Mouse (Mus musculus) liver, embryonic 14.5 days (tissue): ENCODE data around the gene Crip3. TPM values are rescaled to one million over a fixed set of nuclear protein-coding genes. Genes with fewer than 3 reads are reported as not detected.

Experiments used
- ATAC-seq: fragments of 200-750 bp; cut with Nextera tagmentation; 2 replicates; pipeline ENCODE4 v1.8.0; 2017; ENCODE audit warnings: moderate number of reproducible peaks, mild to moderate bottlenecking, moderate library complexity; ENCODE audit not compliant: insufficient read depth
- DNase-seq, 3 experiments: peaks; one replicate each; pipeline ENCODE4 v3.0.0-alpha.2; 2012 to 2013; ENCODE audit warnings: low read depth in 3 of 3, low spot score in 3 of 3
- H3K27ac ChIP-seq: fragments of 300-500 bp; sonication (generic); 2 replicates; pipeline ENCODE4 v1.5.1; 2014; ENCODE audit warnings: moderate library complexity, mild to moderate bottlenecking, control low read depth, inconsistent platforms
- H3K27me3 ChIP-seq: fragments of 300-500 bp; sonication (generic); 2 replicates; pipeline ENCODE4 v1.6.1; 2014; ENCODE audit warnings: mild to moderate bottlenecking, low read length, moderate library complexity; ENCODE audit not compliant: control insufficient read depth, insufficient read depth
- H3K36me3 ChIP-seq: fragments of 300-500 bp; sonication (generic); replicated peaks from 2 replicates; pipeline ENCODE4 v1.6.1; 2014; ENCODE audit warnings: low read depth; ENCODE audit not compliant: control insufficient read depth, insufficient read depth
- H3K4me1 ChIP-seq, 2 experiments: fragments of 200-500 bp in 1 of 2; fragments of 300-500 bp in 1 of 2; sonication (generic) in 1 of 2; replicated peaks; 2 replicates each; pipeline ENCODE4 v1.6.1; 2012 to 2014; ENCODE audit warnings: antibody characterized with exemption in 1 of 2, inconsistent platforms in 1 of 2, low read length in 1 of 2; ENCODE audit not compliant: control insufficient read depth in 2 of 2, insufficient read depth in 2 of 2
- H3K4me2 ChIP-seq: fragments of 300-500 bp; sonication (generic); 2 replicates; pipeline ENCODE4 v1.6.1; 2014; ENCODE audit warnings: low read depth, mild to moderate bottlenecking, control low read depth, moderate library complexity
- H3K4me3 ChIP-seq, 2 experiments: fragments of 200-500 bp in 1 of 2; fragments of 300-500 bp in 1 of 2; sonication (generic) in 1 of 2; 2 replicates each; pipeline ENCODE4 v1.5.1; 2012 to 2014; ENCODE audit warnings: low read depth in 2 of 2, low read length in 2 of 2, mild to moderate bottlenecking in 2 of 2, control low read depth in 1 of 2, inconsistent platforms in 1 of 2, moderate library complexity in 1 of 2; ENCODE audit not compliant: insufficient read depth in 1 of 2
- H3K9ac ChIP-seq: fragments of 300-500 bp; sonication (generic); replicated peaks from 2 replicates; pipeline ENCODE4 v1.6.1; 2014; ENCODE audit warnings: mild to moderate bottlenecking, control low read depth, moderate library complexity
- H3K9me3 ChIP-seq: fragments of 300-500 bp; sonication (generic); 2 replicates; pipeline ENCODE4 v1.6.1; 2016; ENCODE audit warnings: low read length, mixed read lengths; ENCODE audit not compliant: control insufficient read depth
- CTCF ChIP-seq: IDR thresholded peaks from 2 replicates; pipeline ENCODE4 v1.5.1; 2016; ENCODE audit warnings: antibody characterized with exemption, low read depth, control low read depth
- EP300 ChIP-seq: IDR thresholded peaks from 2 replicates; pipeline ENCODE4 v1.6.1; 2016; ENCODE audit warnings: antibody characterized with exemption, low read depth
- WGBS: fragments of 180-500 bp; shearing (Covaris S2); extraction: QIAGEN DNeasy Blood & Tissue Kit; methylation state at CpG from one replicate; pipeline ENCODE4 v1.1.7; 2014; ENCODE audit not compliant: insufficient replicate concordance; 5-methylcytosine and 5-hydroxymethylcytosine counted together
- polyA plus RNA-seq, 2 experiments: library from polyadenylated mRNA; depleted of rRNA in 1 of 2; stranded (reverse) in 1 of 2; unstranded in 1 of 2; fragments of >200 nt; fragmentation: Nextera tagmentation in 1 of 2; extraction: Ambion mirVana in 1 of 2; gene quantifications; 2 replicates each; pipeline versions ENCODE4 v1.2.1 to v1.2.3; 2012 to 2014

Gene Crip3
- polyA plus RNA-seq, 2 experiments = not detected

DNA sequence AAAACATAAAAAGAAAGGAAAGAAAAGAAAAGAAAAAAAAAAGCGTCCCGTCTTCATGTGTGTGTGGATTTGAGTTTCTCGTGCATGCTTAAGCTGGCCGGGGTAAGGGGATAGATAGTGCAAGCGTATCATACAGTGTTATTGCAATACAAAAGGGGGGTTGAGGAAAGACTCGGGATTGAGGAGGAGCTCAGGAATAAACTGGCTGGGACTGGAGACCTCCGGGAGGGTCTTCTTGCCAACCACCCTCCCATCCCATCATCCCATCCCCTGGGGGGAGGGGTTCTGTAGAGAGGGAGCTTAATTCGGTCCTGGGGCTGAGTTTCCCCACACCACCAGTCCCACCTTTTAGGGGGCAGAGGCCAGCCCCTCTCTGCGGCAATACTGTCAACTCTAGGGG, 25.8 kb downstream of the Crip3 start:
- DNase-seq = no peak
- ATAC-seq = no peak
- no peak overlapping the region for H3K4me3 ChIP-seq
- no peak for TF ChIP-seq EP300
- no peak for TF ChIP-seq CTCF
- no peaks in the 10 kb centered on the region for H3K36me3 ChIP-seq
- H3K4me2 ChIP-seq = peak overlapping the region; percentile 47; the same call in 1 of the 2 replicates
- peaks cover 0 to 5% of the 10 kb centered on the region in 2 experiments; a peak in 1 of 4 replicates for H3K4me1 ChIP-seq
- H3K27me3 ChIP-seq = peaks cover 46% of the 10 kb centered on the region
- H3K9me3 ChIP-seq = no peaks in the 10 kb centered on the region
- no peak overlapping the region for H3K9ac ChIP-seq
- 6% methylated on average over 9 of the region's 9 CpGs for WGBS
- no peak overlapping the region for H3K27ac ChIP-seq

DNA sequence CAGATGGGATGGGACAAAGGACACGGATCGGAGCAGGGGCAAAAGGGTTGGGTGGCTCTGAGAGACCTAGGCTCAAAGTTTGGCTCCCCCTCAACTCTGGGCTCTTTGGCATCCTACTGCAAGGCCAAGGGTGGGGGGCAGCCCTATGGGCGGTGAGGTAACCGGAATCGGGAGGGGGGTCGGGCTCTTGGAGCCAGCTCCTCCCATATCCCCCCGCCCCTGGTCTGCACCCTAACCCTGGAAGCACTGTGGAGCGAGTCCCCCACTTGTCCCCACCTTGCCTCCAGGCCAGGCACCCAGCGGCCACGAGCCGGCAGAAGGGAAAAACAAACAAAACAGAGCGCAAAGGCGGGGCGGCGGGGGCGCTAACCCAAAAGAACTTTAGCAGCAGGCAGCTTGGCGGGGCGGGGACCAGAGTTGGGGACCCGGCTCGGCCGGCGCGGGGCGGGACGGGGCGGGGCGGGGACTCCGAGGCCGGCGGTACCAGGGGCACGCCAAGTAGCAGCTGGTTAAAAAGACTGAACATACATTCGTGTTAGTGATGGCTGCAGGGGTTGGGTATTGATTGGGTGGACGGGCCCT, 26.5 kb downstream of the Crip3 start:
- no peak for DNase-seq
- no peak overlapping the region for H3K9ac ChIP-seq
- peaks cover 51% of the 10 kb centered on the region for H3K27me3 ChIP-seq
- no peak overlapping the region for H3K27ac ChIP-seq
- ATAC-seq = no peak
- no peaks in the 10 kb centered on the region for H3K36me3 ChIP-seq
- peaks cover 0 to 5% of the 10 kb centered on the region in 2 experiments; a peak in 1 of 4 replicates for H3K4me1 ChIP-seq
- TF ChIP-seq CTCF (no peak), EP300 (no peak)
- 2% methylated on average over 33 of the region's 33 CpGs for WGBS
- H3K4me3 ChIP-seq = peak overlapping the region in 1 of 2 experiments; percentile 14; a peak in 1 of 4 replicates
- H3K9me3 ChIP-seq = no peaks in the 10 kb centered on the region
- peak overlapping the region; percentile 47 for H3K4me2 ChIP-seq

DNA sequence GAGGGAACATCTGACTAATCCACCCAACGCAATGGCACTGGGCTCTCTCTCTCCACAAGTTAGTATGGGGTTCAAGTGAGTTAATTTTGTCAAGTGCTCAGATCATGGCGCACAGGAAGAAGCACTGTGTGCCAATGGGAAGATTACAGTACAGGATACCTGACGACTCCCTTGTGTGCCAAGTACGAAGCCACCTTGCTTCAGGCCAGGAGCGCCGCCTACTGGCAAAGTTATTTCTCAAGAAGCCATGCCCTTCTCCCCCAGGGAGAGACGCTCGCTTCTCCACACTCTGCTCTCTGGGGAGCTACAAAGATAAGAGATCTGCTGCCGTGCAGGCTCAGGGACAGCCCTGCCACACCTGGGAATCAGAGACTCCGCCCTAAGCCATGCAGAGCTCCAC, 29.1 kb downstream of the Crip3 start:
- Histone ChIP-seq H3K9ac (no peak overlapping the region), H3K27me3 (peaks cover 61% of the 10 kb centered on the region), H3K36me3 (no peaks in the 10 kb centered on the region), H3K4me2 (no peak overlapping the region), H3K4me1 (peaks cover 0 to 5% of the 10 kb centered on the region in 2 experiments; a peak in 1 of 4 replicates), H3K4me3 (no peak overlapping the region), H3K27ac (no peak overlapping the region), H3K9me3 (no peaks in the 10 kb centered on the region)
- 7% methylated on average over 10 of the region's 10 CpGs for WGBS
- ATAC-seq (no peak), DNase-seq (peak; percentile 22 to 36 (median 23))
- no peak for TF ChIP-seq EP300
- TF ChIP-seq CTCF = peak; percentile 74

DNA sequence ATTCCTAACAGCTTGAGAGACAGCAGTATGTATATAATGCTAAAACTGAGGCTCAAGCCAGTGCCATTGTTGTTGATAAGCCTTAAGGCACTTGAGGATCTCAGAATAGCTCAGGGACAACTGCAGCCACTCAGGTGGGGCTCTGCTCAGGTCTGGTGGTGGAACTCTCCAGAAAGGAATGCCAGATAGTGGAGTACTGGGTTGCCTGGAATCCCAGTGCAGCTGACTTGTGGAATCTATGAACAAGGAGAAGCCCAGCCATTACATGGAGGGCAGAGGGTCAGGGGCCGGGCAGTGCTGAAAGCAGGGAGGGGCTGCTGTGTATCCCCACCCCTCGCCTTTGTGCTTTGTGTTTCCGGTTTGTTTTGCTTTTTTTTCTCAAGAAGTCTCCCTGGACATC, 29.7 kb downstream of the Crip3 start:
- Histone ChIP-seq H3K9me3 (no peaks in the 10 kb centered on the region), H3K27ac (no peak overlapping the region), H3K4me3 (no peak overlapping the region), H3K4me2 (no peak overlapping the region), H3K27me3 (peaks cover 54% of the 10 kb centered on the region), H3K36me3 (no peaks in the 10 kb centered on the region), H3K4me1 (peaks cover 0 to 4% of the 10 kb centered on the region in 2 experiments; a peak in 1 of 4 replicates), H3K9ac (no peak overlapping the region)
- DNase-seq = no peak
- no peak for ATAC-seq
- TF ChIP-seq CTCF (no peak), EP300 (no peak)
- 22% methylated on average over 3 of the region's 3 CpGs for WGBS

DNA sequence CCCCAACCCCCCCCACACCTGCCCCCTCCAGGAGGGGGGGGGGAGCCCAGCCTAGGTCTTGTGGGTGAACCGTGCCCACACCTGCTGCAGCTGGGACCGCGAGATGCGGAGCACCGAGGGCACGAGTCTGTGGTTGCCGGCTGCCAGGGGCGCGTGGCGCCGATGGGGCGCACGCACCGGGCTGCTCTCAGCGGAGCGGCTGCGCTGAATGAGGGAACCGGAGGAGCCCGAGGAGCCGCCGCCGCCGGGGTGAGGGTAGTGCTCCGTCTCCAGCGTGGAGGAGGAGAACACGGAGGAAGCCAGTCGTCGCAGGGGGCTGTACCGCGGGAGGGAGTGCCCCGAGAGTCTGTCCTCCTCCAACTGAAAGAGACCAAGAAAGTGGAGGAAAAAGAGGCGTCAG, 31.9 kb downstream of the Crip3 start:
- TF ChIP-seq CTCF = no peak
- no peak for TF ChIP-seq EP300
- no peak for ATAC-seq
- Histone ChIP-seq H3K4me2 (peak overlapping the region; percentile 32), H3K9me3 (no peaks in the 10 kb centered on the region), H3K4me3 (0 out of 4 replicates have a peak overlapping the region, but pooled peaks of 1 of the 2 experiments have one; percentile 4), H3K27ac (no peak overlapping the region), H3K9ac (no peak overlapping the region), H3K36me3 (no peaks in the 10 kb centered on the region), H3K4me1 (peaks cover 0 to 2% of the 10 kb centered on the region in 2 experiments; a peak in 1 of 4 replicates), H3K27me3 (peaks cover 32% of the 10 kb centered on the region)
- DNase-seq = no peak
- WGBS = under 1% methylated on average over 31 of the region's 32 CpGs
